Comparison of ENCODE assay signal across 8 mouse cellular contexts in genomic region chr7:6362268-6363046, GRCm38 (mm10). TPM values are rescaled to one million over a fixed set of nuclear protein-coding genes. Genes with fewer than 3 reads are reported as not detected.
DNase-seq lines count a peak whose midpoint lies in the region; ATAC-seq and TF ChIP-seq lines count a peak whose summit lies in the region.

No protein-coding gene starts in this region.

- 1% methylated on average over 38 of the region's 38 CpGs for WGBS in heart, embryonic 11.5 days (ENCODE audit: insufficient replicate concordance)
- 0% methylated on average over 38 of the region's 38 CpGs for WGBS in kidney, embryonic 16.5 days
- WGBS in liver, adult 2 months: under 1% methylated on average over 38 of the region's 38 CpGs

- peak overlapping the region; percentile 14 for H3ac ChIP-seq in myocyte (ENCODE audit: control insufficient read depth, insufficient read length)

- peak; percentile 99 to 100 for DNase-seq in B cell, adult 2 months
- DNase-seq in brain, embryonic 14.5 days (ENCODE audit: low read depth): peak; percentile 100
- peak; percentile 97 for DNase-seq in liver, adult 2 months (ENCODE audit: extremely low read depth, low read depth, low spot score)
- peak; percentile 100 for DNase-seq in splenic B cell, adult 2 months (ENCODE audit: low read depth, low spot score)

- peak; percentile 36; the same call in 1 of the 2 replicates for TF ChIP-seq POLR2A in brain, embryonic 14.5 days (IDR thresholded peaks at IDR 0.05; ENCODE audit: borderline replicate concordance, extremely low read depth, insufficient read depth, insufficient read length, poor library complexity, severe bottlenecking)
- TF ChIP-seq POLR2A in liver, adult 2 months (IDR thresholded peaks at IDR 0.05; ENCODE audit: extremely low read depth, insufficient read depth, low read length): 0 out of 2 replicates have a peak, but pooled peaks have one; percentile 6
- peak; percentile 68 for TF ChIP-seq POLR2A in myocyte (IDR thresholded peaks at IDR 0.05; ENCODE audit: insufficient read length, low read depth)

- peak overlapping the region; percentile 71 for H3K4me3 ChIP-seq in erythroblast, embryonic 14.5 days (replicated peaks)
- H3K4me3 ChIP-seq in heart, embryonic 11.5 days (ENCODE audit: low read depth, low read length): peak overlapping the region; percentile 61
- H3K4me3 ChIP-seq in kidney, embryonic 16.5 days (ENCODE audit: low read length): peak overlapping the region; percentile 52
- H3K4me3 ChIP-seq in liver, adult 2 months (ENCODE audit: insufficient read depth, low read depth, low read length): peak overlapping the region; percentile 75
- peak overlapping the region; percentile 48 for H3K4me3 ChIP-seq in myocyte

- H3K79me2 ChIP-seq in liver, adult 2 months (ENCODE audit: control insufficient read depth, insufficient read depth, low read length): no peaks in the 10 kb centered on the region
- H3K79me2 ChIP-seq in myocyte (ENCODE audit: control insufficient read depth, insufficient read depth): no peaks in the 10 kb centered on the region

- H3K9ac ChIP-seq in heart, embryonic 11.5 days (ENCODE audit: low read depth, low read length): peak overlapping the region; percentile 70
- H3K9ac ChIP-seq in kidney, embryonic 16.5 days (replicated peaks; ENCODE audit: low read length): peak overlapping the region; percentile 66
- H3K9ac ChIP-seq in liver, adult 2 months (ENCODE audit: low read depth, low read length): peak overlapping the region; percentile 24

- H3K27ac ChIP-seq in heart, embryonic 11.5 days (ENCODE audit: low read depth, low read length): peak overlapping the region; percentile 64
- H3K27ac ChIP-seq in kidney, embryonic 16.5 days (ENCODE audit: low read length): peak overlapping the region; percentile 89
- peak overlapping the region; percentile 76; the same call in 1 of the 2 replicates for H3K27ac ChIP-seq in liver, adult 2 months (replicated peaks; ENCODE audit: insufficient read depth, low read depth, low read length)

- H3K4me1 ChIP-seq in erythroblast, embryonic 14.5 days (ENCODE audit: control insufficient read depth): peaks cover 63% of the 10 kb centered on the region
- no peaks in the 10 kb centered on the region for H3K4me1 ChIP-seq in heart, embryonic 11.5 days (ENCODE audit: control insufficient read depth, insufficient read depth, low read length)
- peaks cover 10% of the 10 kb centered on the region for H3K4me1 ChIP-seq in kidney, embryonic 16.5 days (ENCODE audit: insufficient read depth, low read length)
- H3K4me1 ChIP-seq in liver, adult 2 months (ENCODE audit: control insufficient read depth, insufficient read depth, low read length): peaks cover 7% of the 10 kb centered on the region

- H3K4me2 ChIP-seq in heart, embryonic 11.5 days: peak overlapping the region; percentile 85
- H3K4me2 ChIP-seq in kidney, embryonic 16.5 days (replicated peaks; ENCODE audit: low read depth, low read length): peak overlapping the region; percentile 61
- H3K4me2 ChIP-seq in myocyte (ENCODE audit: low read depth): peak overlapping the region; percentile 97

- ATAC-seq in heart, embryonic 11.5 days (replicated peaks; ENCODE audit: insufficient number of reproducible peaks, low FRiP score, low TSS enrichment): peak; percentile 93
- ATAC-seq in kidney, embryonic 16.5 days (ENCODE audit: low FRiP score, low TSS enrichment): peak; percentile 95

- peaks cover 8% of the 10 kb centered on the region for H3K9me3 ChIP-seq in erythroblast, embryonic 14.5 days (ENCODE audit: control insufficient read depth, low read length)
- H3K9me3 ChIP-seq in heart, embryonic 11.5 days (replicated peaks; ENCODE audit: control insufficient read depth, low read length): no peaks in the 10 kb centered on the region
- no peaks in the 10 kb centered on the region for H3K9me3 ChIP-seq in kidney, embryonic 16.5 days (ENCODE audit: low read length)

- no peak for TF ChIP-seq CTCF in brain, embryonic 14.5 days (IDR thresholded peaks at IDR 0.05; ENCODE audit: borderline replicate concordance, extremely low read depth, insufficient read depth, insufficient read length)
- TF ChIP-seq CTCF in liver, adult 2 months (IDR thresholded peaks at IDR 0.05; ENCODE audit: low read depth, low read length): no peak

- no peaks in the 10 kb centered on the region for H3K27me3 ChIP-seq in erythroblast, embryonic 14.5 days (ENCODE audit: control insufficient read depth)
- H3K27me3 ChIP-seq in heart, embryonic 11.5 days (ENCODE audit: control insufficient read depth, insufficient read depth, low read length): no peaks in the 10 kb centered on the region
- H3K27me3 ChIP-seq in kidney, embryonic 16.5 days (ENCODE audit: insufficient read depth, low read length): no peaks in the 10 kb centered on the region
- H3K27me3 ChIP-seq in liver, adult 2 months (ENCODE audit: control insufficient read depth, insufficient read depth, low read length): no peaks in the 10 kb centered on the region
- H3K27me3 ChIP-seq in myocyte (ENCODE audit: control insufficient read depth, insufficient read depth, insufficient read length): no peaks in the 10 kb centered on the region
- no peaks in the 10 kb centered on the region for H3K27me3 ChIP-seq in splenic B cell, adult 2 months (ENCODE audit: control insufficient read depth, insufficient read depth, low read length, poor library complexity, severe bottlenecking)

- no peaks in the 10 kb centered on the region; the same call in 1 of the 2 replicates for H3K36me3 ChIP-seq in erythroblast, embryonic 14.5 days (ENCODE audit: control insufficient read depth)
- no peaks in the 10 kb centered on the region for H3K36me3 ChIP-seq in heart, embryonic 11.5 days (ENCODE audit: control insufficient read depth, insufficient read depth, low read length)
- H3K36me3 ChIP-seq in kidney, embryonic 16.5 days (ENCODE audit: insufficient read depth, low read length): no peaks in the 10 kb centered on the region
- no peaks in the 10 kb centered on the region for H3K36me3 ChIP-seq in liver, adult 2 months (ENCODE audit: control insufficient read depth, insufficient read depth, low read length)
- H3K36me3 ChIP-seq in myocyte (ENCODE audit: control insufficient read depth, insufficient read depth): no peaks in the 10 kb centered on the region
- no peaks in the 10 kb centered on the region for H3K36me3 ChIP-seq in splenic B cell, adult 2 months (ENCODE audit: control insufficient read depth, insufficient read depth, low read length, poor library complexity, severe bottlenecking)

TF ChIP-seq in myocyte, 11 proteins besides CTCF, POLR2A, EP300 and RAD21 (continues in another document):
- no peak for TF ChIP-seq MAX (IDR thresholded peaks at IDR 0.05; ENCODE audit: low read depth)
- peak; percentile 67 for TF ChIP-seq SRF (IDR thresholded peaks at IDR 0.05; ENCODE audit: control insufficient read depth, insufficient read length, low read depth)
- TF ChIP-seq MYOD1 (IDR thresholded peaks at IDR 0.05; ENCODE audit: control insufficient read depth in 1 of 3, insufficient read length in 2 of 3, low read depth in 2 of 3): no peak
- no peak for TF ChIP-seq USF1 (IDR thresholded peaks at IDR 0.05; ENCODE audit: low read depth)
- TF ChIP-seq E2F4 (IDR thresholded peaks at IDR 0.05; ENCODE audit: insufficient read depth): no peak
- peak; percentile 69 for TF ChIP-seq POLR2AphosphoS2 (IDR thresholded peaks at IDR 0.05; ENCODE audit: insufficient read length, low read depth)
- TF ChIP-seq CEBPB (IDR thresholded peaks at IDR 0.05; ENCODE audit: insufficient read depth, poor library complexity, severe bottlenecking): no peak

RNA-seq across cellular contexts. Expression of gene Zfp78, which starts 0.6 kb away (rescaled TPM):
- 2.4 and 3.0 TPM in 2 replicates for polyA plus RNA-seq in brain, embryonic 14.5 days (2012; rRNA removed)
- polyA plus RNA-seq in erythroblast, embryonic 14.5 days (2012): not detected in 2 replicates
- 1.5 and 2.0 TPM in 2 replicates for polyA plus RNA-seq in heart, embryonic 11.5 days (2014; fragmentation: Nextera tagmentation; extraction: Ambion mirVana)
- 1.6 and 3.9 TPM in 2 replicates for polyA plus RNA-seq in kidney, embryonic 16.5 days (2015; fragmentation: Nextera tagmentation; extraction: Ambion mirVana)
- 0.74 and 1.3 TPM in 2 replicates for total RNA-seq in liver, adult 2 months (2014; rRNA removed)
- 0.21 and 0.68 TPM in 2 replicates for polyA plus RNA-seq in liver, adult 2 months (2012; rRNA removed)
- polyA plus RNA-seq in myocyte (2012; fragmentation: generic; extraction: Trizol): 0.46 TPM

RNA-seq across cellular contexts. Expression of gene Gm3854, which starts 18.9 kb away (rescaled TPM):
- 2.5 and 4.2 TPM in 2 replicates for polyA plus RNA-seq in brain, embryonic 14.5 days (2012; rRNA removed)
- not detected in 2 replicates for polyA plus RNA-seq in erythroblast, embryonic 14.5 days (2012)
- polyA plus RNA-seq in heart, embryonic 11.5 days (2014; fragmentation: Nextera tagmentation; extraction: Ambion mirVana): 1.1 and 2.4 TPM in 2 replicates
- polyA plus RNA-seq in kidney, embryonic 16.5 days (2015; fragmentation: Nextera tagmentation; extraction: Ambion mirVana): 2.3 TPM in 2 replicates
- total RNA-seq in liver, adult 2 months (2014; rRNA removed): under 0.01 and 0.07 TPM in 2 replicates
- not detected in 2 replicates for polyA plus RNA-seq in liver, adult 2 months (2012; rRNA removed)
- polyA plus RNA-seq in myocyte (2012; fragmentation: generic; extraction: Trizol): 0.11 TPM

RNA-seq across cellular contexts. Expression of gene Zfp28, which starts 20.6 kb away (rescaled TPM):
- 14.5 and 17.9 TPM in 2 replicates for polyA plus RNA-seq in brain, embryonic 14.5 days (2012; rRNA removed)
- 0.01 TPM in 1 of 2 replicates, not detected in the other for polyA plus RNA-seq in erythroblast, embryonic 14.5 days (2012)
- polyA plus RNA-seq in heart, embryonic 11.5 days (2014; fragmentation: Nextera tagmentation; extraction: Ambion mirVana): 8.0 and 8.5 TPM in 2 replicates
- 8.9 and 9.0 TPM in 2 replicates for polyA plus RNA-seq in kidney, embryonic 16.5 days (2015; fragmentation: Nextera tagmentation; extraction: Ambion mirVana)
- total RNA-seq in liver, adult 2 months (2014; rRNA removed): 1.2 and 1.9 TPM in 2 replicates
- polyA plus RNA-seq in liver, adult 2 months (2012; rRNA removed): 0.21 and 0.51 TPM in 2 replicates
- polyA plus RNA-seq in myocyte (2012; fragmentation: generic; extraction: Trizol): 2.4 TPM

RNA-seq across cellular contexts. Expression of gene Zfp583, which starts 31.4 kb away (rescaled TPM):
- 9.5 and 9.9 TPM in 2 replicates for polyA plus RNA-seq in brain, embryonic 14.5 days (2012; rRNA removed)
- 0.02 TPM in 1 of 2 replicates, not detected in the other for polyA plus RNA-seq in erythroblast, embryonic 14.5 days (2012)
- 4.4 and 5.1 TPM in 2 replicates for polyA plus RNA-seq in heart, embryonic 11.5 days (2014; fragmentation: Nextera tagmentation; extraction: Ambion mirVana)
- polyA plus RNA-seq in kidney, embryonic 16.5 days (2015; fragmentation: Nextera tagmentation; extraction: Ambion mirVana): 5.8 and 6.3 TPM in 2 replicates
- total RNA-seq in liver, adult 2 months (2014; rRNA removed): 0.27 and 0.28 TPM in 2 replicates
- polyA plus RNA-seq in liver, adult 2 months (2012; rRNA removed): 0.05 TPM in 1 of 2 replicates, not detected in the other
- 0.80 TPM for polyA plus RNA-seq in myocyte (2012; fragmentation: generic; extraction: Trizol)

RNA-seq across cellular contexts. Expression of gene Smim17, which starts 36.1 kb away (rescaled TPM):
- polyA plus RNA-seq in brain, embryonic 14.5 days (2012; rRNA removed): 4.5 and 7.5 TPM in 2 replicates
- polyA plus RNA-seq in erythroblast, embryonic 14.5 days (2012): not detected in 2 replicates
- polyA plus RNA-seq in heart, embryonic 11.5 days (2014; fragmentation: Nextera tagmentation; extraction: Ambion mirVana): not detected in 2 replicates
- polyA plus RNA-seq in kidney, embryonic 16.5 days (2015; fragmentation: Nextera tagmentation; extraction: Ambion mirVana): 0.35 TPM in 1 of 2 replicates, not detected in the other
- total RNA-seq in liver, adult 2 months (2014; rRNA removed): not detected in 2 replicates
- polyA plus RNA-seq in liver, adult 2 months (2012; rRNA removed): not detected in 2 replicates
- polyA plus RNA-seq in myocyte (2012; fragmentation: generic; extraction: Trizol): not detected

Comparison
In these comparisons a context has a peak if more than half of its experiments do, and no peak if none do; other contexts are left out.
1. Peak in every context shown above with its lines: DNase-seq, ATAC-seq, H3K4me3 ChIP-seq and H3K27ac ChIP-seq.
2. POLR2A ChIP-seq: peak in every context shown above with its lines; median percentile 68 in myocyte; 36 in brain, embryonic 14.5 days; 6 in liver, adult 2 months.